Mouse (Mus musculus): ENCODE data around the gene Tnks2. TPM values are rescaled to one million over a fixed set of nuclear protein-coding genes. Genes with fewer than 3 reads are reported as not detected.

Tnks2 gene
- polyA plus RNA-seq, 1 experiment from 2014 or later, result 16.2 TPM

GRCm38 (mm10) chr19:36878743-36879495, 44.9 kb downstream of the Tnks2 start:
- H3K9ac ChIP-seq (ENCODE audit: low read depth, low read length), result no peak overlapping the region
- H3K4me2 ChIP-seq (ENCODE audit: low read depth, low read length), result no peak overlapping the region
- WGBS, result 84% methylated on average over 11 of the region's 11 CpGs
- H3K4me3 ChIP-seq (ENCODE audit: low read length), result no peak overlapping the region
- no peaks in the 10 kb centered on the region for H3K27me3 ChIP-seq (replicated peaks; ENCODE audit: control insufficient read depth, insufficient read depth, low read length)
- H3K27ac ChIP-seq (ENCODE audit: low read length), result no peak overlapping the region
- H3K36me3 ChIP-seq (ENCODE audit: control insufficient read depth, insufficient read depth, low read length), result peaks cover 10% of the 10 kb centered on the region
- no peaks in the 10 kb centered on the region for H3K4me1 ChIP-seq (ENCODE audit: control insufficient read depth, insufficient read depth, low read length)
- ATAC-seq, result no peak
- no peaks in the 10 kb centered on the region for H3K9me3 ChIP-seq (ENCODE audit: control insufficient read depth, low read length)

DNA sequence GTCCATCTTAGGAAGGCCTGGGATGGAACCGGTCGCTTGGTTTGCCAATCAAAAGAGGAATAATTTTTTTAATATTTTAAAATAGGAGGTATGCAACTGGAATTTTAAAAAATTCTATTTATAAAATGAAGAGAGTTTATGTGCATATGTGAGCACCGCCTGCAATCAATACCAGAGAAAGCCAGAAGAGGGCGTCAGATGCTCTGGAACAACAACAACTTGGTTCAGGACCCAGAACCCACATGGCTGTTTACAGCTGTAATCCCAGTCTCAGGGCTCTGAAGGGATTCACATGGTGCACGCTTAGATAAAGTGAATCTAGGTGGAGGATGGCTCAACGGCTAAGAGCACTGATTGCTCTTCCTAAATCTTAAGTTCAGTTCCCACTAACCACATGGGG, 49.1 kb downstream of the Tnks2 start:
- no peaks in the 10 kb centered on the region for H3K9me3 ChIP-seq (ENCODE audit: control insufficient read depth, low read length)
- no peaks in the 10 kb centered on the region for H3K4me1 ChIP-seq (ENCODE audit: control insufficient read depth, insufficient read depth, low read length)
- peaks cover 7% of the 10 kb centered on the region for H3K36me3 ChIP-seq (ENCODE audit: control insufficient read depth, insufficient read depth, low read length)
- no peaks in the 10 kb centered on the region for H3K27me3 ChIP-seq (replicated peaks; ENCODE audit: control insufficient read depth, insufficient read depth, low read length)
- 83% methylated on average over 6 of the region's 6 CpGs for WGBS
- H3K4me2 ChIP-seq (ENCODE audit: low read depth, low read length), result no peak overlapping the region
- H3K9ac ChIP-seq (ENCODE audit: low read depth, low read length), result no peak overlapping the region
- H3K4me3 ChIP-seq (ENCODE audit: low read length), result no peak overlapping the region
- H3K27ac ChIP-seq (ENCODE audit: low read length), result no peak overlapping the region
- no peak for ATAC-seq

DNA sequence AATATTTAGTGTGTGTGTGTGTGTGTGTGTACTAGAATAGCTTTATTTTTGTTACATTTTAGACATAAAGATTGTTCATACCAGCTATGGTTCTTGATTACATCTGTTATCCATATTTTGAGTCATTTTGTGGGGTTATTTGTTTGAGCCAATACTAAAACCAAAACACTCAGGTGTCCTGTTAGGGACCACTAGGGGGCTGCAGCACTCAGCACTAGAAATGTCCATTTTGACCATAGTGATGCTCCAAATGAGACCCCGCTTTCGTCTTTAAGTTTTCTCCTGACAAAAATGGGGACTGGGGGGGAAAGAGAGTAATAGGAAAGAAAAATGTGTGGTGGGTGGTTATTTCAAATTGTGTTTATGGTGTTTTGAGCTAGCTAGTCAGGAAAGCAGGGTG, 52.3 kb downstream of the Tnks2 start:
- Histone ChIP-seq H3K9ac (ENCODE audit: low read depth, low read length) (no peak overlapping the region), H3K36me3 (ENCODE audit: control insufficient read depth, insufficient read depth, low read length) (peaks cover 4% of the 10 kb centered on the region), H3K4me1 (ENCODE audit: control insufficient read depth, insufficient read depth, low read length) (no peaks in the 10 kb centered on the region), H3K4me2 (ENCODE audit: low read depth, low read length) (no peak overlapping the region), H3K9me3 (ENCODE audit: control insufficient read depth, low read length) (no peaks in the 10 kb centered on the region), H3K27ac (ENCODE audit: low read length) (no peak overlapping the region), H3K27me3 (replicated peaks; ENCODE audit: control insufficient read depth, insufficient read depth, low read length) (no peaks in the 10 kb centered on the region), H3K4me3 (ENCODE audit: low read length) (no peak overlapping the region)
- ATAC-seq, result no peak
- WGBS, result 82% methylated on average over 2 of the region's 2 CpGs

DNA sequence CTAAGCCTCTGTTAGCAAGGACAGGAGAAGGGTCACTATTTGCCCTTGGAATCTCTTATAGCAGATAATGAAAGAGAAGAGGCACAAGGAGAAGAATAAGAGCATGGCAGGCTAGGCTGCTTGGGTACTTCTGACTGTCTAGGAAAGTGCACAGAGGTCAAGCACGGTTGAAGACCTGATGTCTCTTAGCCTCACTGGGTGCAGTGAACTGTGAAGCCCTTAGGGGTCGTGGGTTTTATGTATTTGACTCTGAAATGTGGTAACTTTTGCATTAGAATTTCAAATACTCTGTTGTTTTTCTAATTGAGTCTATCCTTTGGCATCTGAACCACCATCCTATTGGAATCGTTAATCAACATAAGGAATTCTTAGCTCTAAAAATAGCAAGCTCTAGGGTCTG, 53.7 kb downstream of the Tnks2 start:
- Histone ChIP-seq H3K9ac (ENCODE audit: low read depth, low read length) (no peak overlapping the region), H3K4me1 (ENCODE audit: control insufficient read depth, insufficient read depth, low read length) (no peaks in the 10 kb centered on the region), H3K4me2 (ENCODE audit: low read depth, low read length) (no peak overlapping the region), H3K4me3 (ENCODE audit: low read length) (no peak overlapping the region), H3K36me3 (ENCODE audit: control insufficient read depth, insufficient read depth, low read length) (peaks cover 6% of the 10 kb centered on the region), H3K9me3 (ENCODE audit: control insufficient read depth, low read length) (no peaks in the 10 kb centered on the region), H3K27me3 (replicated peaks; ENCODE audit: control insufficient read depth, insufficient read depth, low read length) (no peaks in the 10 kb centered on the region), H3K27ac (ENCODE audit: low read length) (no peak overlapping the region)
- 76% methylated on average over 3 of the region's 3 CpGs for WGBS
- ATAC-seq, result no peak

- Histone ChIP-seq H3K27me3 (replicated peaks; ENCODE audit: control insufficient read depth, insufficient read depth, low read length) (no peaks in the 10 kb centered on the region), H3K9me3 (ENCODE audit: control insufficient read depth, low read length) (no peaks in the 10 kb centered on the region), H3K4me3 (ENCODE audit: low read length) (no peak overlapping the region), H3K27ac (ENCODE audit: low read length) (no peak overlapping the region), H3K4me1 (ENCODE audit: control insufficient read depth, insufficient read depth, low read length) (no peaks in the 10 kb centered on the region), H3K9ac (ENCODE audit: low read depth, low read length) (no peak overlapping the region), H3K36me3 (ENCODE audit: control insufficient read depth, insufficient read depth, low read length) (peaks cover 10% of the 10 kb centered on the region; the same call in 1 of the 2 replicates), H3K4me2 (ENCODE audit: low read depth, low read length) (no peak overlapping the region)
- ATAC-seq, result no peak
- WGBS, result 96% methylated on average over 3 of the region's 3 CpGs
Observed at GRCm38 (mm10) chr19:36891746-36892145, 57.7 kb downstream of the Tnks2 start.

- Histone ChIP-seq H3K36me3 (ENCODE audit: control insufficient read depth, insufficient read depth, low read length) (peaks cover 7% of the 10 kb centered on the region; the same call in 1 of the 2 replicates), H3K27ac (ENCODE audit: low read length) (no peak overlapping the region), H3K27me3 (replicated peaks; ENCODE audit: control insufficient read depth, insufficient read depth, low read length) (no peaks in the 10 kb centered on the region), H3K4me2 (ENCODE audit: low read depth, low read length) (no peak overlapping the region), H3K9ac (ENCODE audit: low read depth, low read length) (no peak overlapping the region), H3K4me1 (ENCODE audit: control insufficient read depth, insufficient read depth, low read length) (no peaks in the 10 kb centered on the region), H3K4me3 (ENCODE audit: low read length) (no peak overlapping the region), H3K9me3 (ENCODE audit: control insufficient read depth, low read length) (no peaks in the 10 kb centered on the region)
- ATAC-seq, result no peak
- WGBS, result 27% methylated on average over 10 of the region's 10 CpGs
Observed at GRCm38 (mm10) chr19:36896791-36897569, 62.9 kb downstream of the Tnks2 start.

DNA sequence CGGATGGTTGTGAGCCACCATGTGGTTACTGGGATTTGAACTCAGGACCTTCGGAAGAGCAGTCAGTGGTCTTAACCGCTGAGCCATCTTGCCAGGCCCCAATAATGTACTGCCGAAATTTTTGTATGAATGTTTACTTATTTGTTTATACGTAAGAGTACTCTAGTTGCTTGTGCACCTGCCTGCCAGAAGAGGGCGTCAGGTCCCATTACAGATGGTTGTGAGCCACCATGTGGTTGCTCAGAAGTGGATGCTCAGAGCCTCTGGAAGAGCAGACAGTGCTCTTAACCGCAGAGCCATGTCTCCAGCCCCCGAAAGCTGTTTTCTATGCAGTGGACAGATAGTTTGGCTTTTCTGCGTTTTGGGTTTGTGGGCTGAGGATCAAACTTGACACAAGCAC, 63.7 kb downstream of the Tnks2 start:
- Histone ChIP-seq H3K27ac (ENCODE audit: low read length) (no peak overlapping the region), H3K4me2 (ENCODE audit: low read depth, low read length) (no peak overlapping the region), H3K4me3 (ENCODE audit: low read length) (no peak overlapping the region), H3K9me3 (ENCODE audit: control insufficient read depth, low read length) (no peaks in the 10 kb centered on the region), H3K27me3 (replicated peaks; ENCODE audit: control insufficient read depth, insufficient read depth, low read length) (no peaks in the 10 kb centered on the region), H3K36me3 (ENCODE audit: control insufficient read depth, insufficient read depth, low read length) (peaks cover 7% of the 10 kb centered on the region; the same call in 1 of the 2 replicates), H3K4me1 (ENCODE audit: control insufficient read depth, insufficient read depth, low read length) (no peaks in the 10 kb centered on the region), H3K9ac (ENCODE audit: low read depth, low read length) (no peak overlapping the region)
- WGBS, result 52% methylated on average over 9 of the region's 9 CpGs
- ATAC-seq, result no peak

DNA sequence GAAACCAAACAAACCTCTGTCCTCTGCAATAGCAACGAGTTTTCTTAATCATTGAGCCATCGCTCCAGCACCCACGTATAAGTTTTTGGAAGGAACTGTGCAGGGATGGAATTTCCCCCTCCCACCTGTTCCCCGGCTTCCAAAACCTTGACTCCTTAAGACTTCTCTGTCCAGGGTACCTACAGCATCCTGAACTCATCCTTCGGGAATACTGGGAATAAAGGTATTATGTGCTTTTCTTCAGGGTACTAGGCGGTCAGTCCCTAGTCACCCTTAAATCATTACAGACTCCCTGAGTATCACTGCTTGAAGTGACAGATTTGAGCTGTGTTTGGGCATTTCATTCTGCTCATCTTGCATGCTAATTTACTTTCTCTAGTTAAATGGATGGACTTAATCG, 69.3 kb downstream of the Tnks2 start:
- ATAC-seq, result no peak
- H3K36me3 ChIP-seq (ENCODE audit: control insufficient read depth, insufficient read depth, low read length), result no peaks in the 10 kb centered on the region
- H3K4me2 ChIP-seq (ENCODE audit: low read depth, low read length), result no peak overlapping the region
- no peaks in the 10 kb centered on the region for H3K9me3 ChIP-seq (ENCODE audit: control insufficient read depth, low read length)
- no peaks in the 10 kb centered on the region for H3K27me3 ChIP-seq (replicated peaks; ENCODE audit: control insufficient read depth, insufficient read depth, low read length)
- H3K9ac ChIP-seq (ENCODE audit: low read depth, low read length), result no peak overlapping the region
- H3K27ac ChIP-seq (ENCODE audit: low read length), result no peak overlapping the region
- no peak overlapping the region for H3K4me3 ChIP-seq (ENCODE audit: low read length)
- 45% methylated on average over 7 of the region's 7 CpGs for WGBS
- H3K4me1 ChIP-seq (ENCODE audit: control insufficient read depth, insufficient read depth, low read length), result no peaks in the 10 kb centered on the region

DNA sequence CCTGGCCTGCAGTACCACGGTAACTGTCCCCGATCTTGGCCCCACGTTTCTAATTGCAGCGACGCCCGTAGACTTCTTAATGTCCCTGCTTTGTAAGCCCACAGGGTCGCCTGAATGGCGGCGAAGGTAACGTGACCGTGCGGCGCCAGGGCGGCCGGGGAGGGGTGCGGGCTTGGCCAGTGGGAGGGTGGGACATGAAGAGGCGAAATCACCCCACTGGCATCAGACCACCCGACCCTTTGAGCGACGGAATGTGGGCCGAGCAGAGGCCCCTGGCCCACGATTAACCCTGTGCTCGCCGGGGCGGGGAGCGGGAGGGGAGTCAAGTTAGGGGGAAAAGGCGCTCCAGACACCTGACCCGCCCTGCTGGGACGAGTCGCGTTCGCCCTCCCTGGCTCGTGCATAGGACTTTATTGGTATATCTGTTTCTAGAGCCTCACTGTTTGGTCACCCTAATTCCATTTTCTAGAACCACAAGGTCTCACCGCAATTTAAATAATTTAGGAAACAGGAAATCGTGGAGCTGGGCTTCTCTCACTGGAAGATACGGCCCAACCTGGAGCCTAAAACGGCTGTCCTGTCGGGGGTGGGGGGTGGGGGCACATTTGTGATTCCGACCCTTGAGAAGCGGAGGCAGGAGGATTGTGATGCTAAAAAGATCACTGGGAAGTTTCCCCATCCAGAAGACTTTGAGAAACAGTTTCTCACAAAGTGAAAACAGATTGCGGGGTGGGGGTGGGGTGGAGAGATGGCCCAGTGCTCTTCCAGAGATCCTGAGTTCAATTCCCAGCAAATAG, 70.4 kb downstream of the Tnks2 start:
- peak; percentile 69 for ATAC-seq
- no peaks in the 10 kb centered on the region for H3K36me3 ChIP-seq (ENCODE audit: control insufficient read depth, insufficient read depth, low read length)
- no peaks in the 10 kb centered on the region for H3K27me3 ChIP-seq (replicated peaks; ENCODE audit: control insufficient read depth, insufficient read depth, low read length)
- H3K27ac ChIP-seq (ENCODE audit: low read length), result no peak overlapping the region
- peak overlapping the region; percentile 79 for H3K9ac ChIP-seq (ENCODE audit: low read depth, low read length)
- H3K4me2 ChIP-seq (ENCODE audit: low read depth, low read length), result peak overlapping the region; percentile 80
- H3K9me3 ChIP-seq (ENCODE audit: control insufficient read depth, low read length), result no peaks in the 10 kb centered on the region
- H3K4me3 ChIP-seq (ENCODE audit: low read length), result peak overlapping the region; percentile 65
- 2% methylated on average over 41 of the region's 41 CpGs for WGBS
- H3K4me1 ChIP-seq (ENCODE audit: control insufficient read depth, insufficient read depth, low read length), result no peaks in the 10 kb centered on the region
